In the genomic region with DNA sequence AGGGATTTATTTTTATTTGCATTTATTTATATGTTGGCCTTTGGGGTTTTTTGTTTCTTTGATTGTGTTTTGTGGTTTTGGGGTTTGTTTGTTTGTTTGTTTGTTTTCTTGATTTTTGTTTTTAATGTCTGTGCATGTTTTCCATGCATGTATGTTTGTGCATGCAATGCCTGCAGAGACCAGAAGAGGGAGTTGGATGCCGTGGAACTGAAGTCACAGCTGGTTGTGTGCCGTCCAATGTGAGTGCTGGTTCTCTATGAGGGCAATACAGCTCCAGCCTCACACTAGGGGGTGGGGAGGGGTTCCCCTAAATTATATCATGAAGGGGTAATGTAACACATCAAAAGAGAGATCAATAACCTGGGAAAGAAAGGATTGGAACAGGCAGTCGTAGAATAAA, we compare ENCODE assay signal across 9 mouse cellular contexts. TPM values are rescaled to one million over a fixed set of nuclear protein-coding genes. Genes with fewer than 3 reads are reported as not detected.
DNase-seq lines count a peak whose midpoint lies in the region; ATAC-seq and TF ChIP-seq lines count a peak whose summit lies in the region.
"Had no signal": no experiment of that assay in that cellular context is flagged by ENCODE, and none has a peak within 500 bp of the region (broad histone marks: within the 10 kb centered on the region; RNA-seq: fewer than 3 reads in every experiment).

No protein-coding gene starts in this region.

- no peak for ATAC-seq in liver, embryonic 11.5 days (replicated peaks; ENCODE audit: low FRiP score)

- 52% methylated on average over 3 of the region's 3 CpGs for WGBS in liver, adult 2 months
- WGBS in liver, embryonic 11.5 days: 40% methylated on average over 3 of the region's 3 CpGs
- WGBS in small intestine, adult 2 months: 54% methylated on average over 3 of the region's 3 CpGs

- TF ChIP-seq POLR2A in liver, adult 2 months (IDR thresholded peaks at IDR 0.05; ENCODE audit: extremely low read depth, insufficient read depth, low read length): no peak
- TF ChIP-seq POLR2A in small intestine, adult 2 months (IDR thresholded peaks at IDR 0.05; ENCODE audit: low read depth, low read length): no peak

- peak; percentile 70 for TF ChIP-seq CTCF in liver, adult 2 months (IDR thresholded peaks at IDR 0.05; ENCODE audit: low read depth, low read length)
- peak; percentile 68; the same call in 1 of the 2 replicates for TF ChIP-seq CTCF in small intestine, adult 2 months (IDR thresholded peaks at IDR 0.05; ENCODE audit: extremely low read depth, insufficient read length, insufficient replicate concordance, low read depth, low read length)

- no peaks in the 10 kb centered on the region for H3K27me3 ChIP-seq in liver, adult 2 months (ENCODE audit: control insufficient read depth, insufficient read depth, low read length)
- H3K27me3 ChIP-seq in liver, embryonic 11.5 days (replicated peaks; ENCODE audit: control insufficient read depth, insufficient read depth, low read length): no peaks in the 10 kb centered on the region
- no peaks in the 10 kb centered on the region for H3K27me3 ChIP-seq in small intestine, adult 2 months (ENCODE audit: control insufficient read depth, insufficient read depth, low read length)
- H3K27me3 ChIP-seq: liver, embryonic 15.5 days had no signal

- DNase-seq in adrenal gland, postnatal 14 days: peak; percentile 41
- no peak for DNase-seq in adrenal gland, postnatal 4 days (ENCODE audit: low spot score in 2 of 2)
- DNase-seq in liver, adult 2 months (ENCODE audit: extremely low read depth, low read depth, low spot score): peak; percentile 15
- no peak for DNase-seq in liver, embryonic 11.5 days (ENCODE audit: low spot score)
- DNase-seq in embryo, embryonic 11 days: peak; percentile 39
- DNase-seq in right cerebral cortex, postnatal 10 days (ENCODE audit: low spot score in 2 of 2): no peak
- no peak for DNase-seq in cerebellum, postnatal 4 days (ENCODE audit: low spot score in 2 of 2)

- H3K9me3 ChIP-seq in liver, embryonic 11.5 days (ENCODE audit: control insufficient read depth, low read length): no peaks in the 10 kb centered on the region
- H3K9me3 ChIP-seq: liver, embryonic 15.5 days had no signal

- H3K4me2 ChIP-seq in liver, embryonic 11.5 days: no peak overlapping the region
- H3K4me2 ChIP-seq: liver, embryonic 15.5 days had no signal

- H3K36me3 ChIP-seq in liver, adult 2 months (ENCODE audit: control insufficient read depth, insufficient read depth, low read length): no peaks in the 10 kb centered on the region
- no peaks in the 10 kb centered on the region for H3K36me3 ChIP-seq in liver, embryonic 11.5 days (ENCODE audit: control insufficient read depth, insufficient read depth, low read length)
- no peaks in the 10 kb centered on the region for H3K36me3 ChIP-seq in small intestine, adult 2 months (ENCODE audit: control insufficient read depth, insufficient read depth, low read length)
- H3K36me3 ChIP-seq: liver, embryonic 15.5 days had no signal

- no peaks in the 10 kb centered on the region for H3K4me1 ChIP-seq in liver, adult 2 months (ENCODE audit: control insufficient read depth, insufficient read depth, low read length)
- no peaks in the 10 kb centered on the region for H3K4me1 ChIP-seq in liver, embryonic 11.5 days (replicated peaks; ENCODE audit: control insufficient read depth, insufficient read depth, low read length)
- H3K4me1 ChIP-seq in small intestine, adult 2 months (ENCODE audit: control insufficient read depth, insufficient read depth, insufficient read length, low read length): no peaks in the 10 kb centered on the region
- H3K4me1 ChIP-seq: liver, embryonic 15.5 days had no signal

- no peak overlapping the region for H3K4me3 ChIP-seq in liver, adult 2 months (ENCODE audit: insufficient read depth, low read depth, low read length)
- H3K4me3 ChIP-seq in liver, embryonic 11.5 days (ENCODE audit: low read depth, low read length): no peak overlapping the region
- H3K4me3 ChIP-seq in small intestine, adult 2 months (ENCODE audit: low read depth, low read length): no peak overlapping the region
- H3K4me3 ChIP-seq: liver, embryonic 15.5 days had no signal

- no peaks in the 10 kb centered on the region for H3K79me2 ChIP-seq in liver, adult 2 months (ENCODE audit: control insufficient read depth, insufficient read depth, low read length)

- H3K9ac ChIP-seq in liver, adult 2 months (ENCODE audit: low read depth, low read length): no peak overlapping the region
- H3K9ac ChIP-seq in liver, embryonic 11.5 days (ENCODE audit: low read depth, low read length): no peak overlapping the region
- H3K9ac ChIP-seq: liver, embryonic 15.5 days had no signal

- no peak overlapping the region for H3K27ac ChIP-seq in liver, adult 2 months (replicated peaks; ENCODE audit: insufficient read depth, low read depth, low read length)
- H3K27ac ChIP-seq in liver, embryonic 11.5 days (ENCODE audit: low read depth, low read length): no peak overlapping the region
- no peak overlapping the region for H3K27ac ChIP-seq in small intestine, adult 2 months (ENCODE audit: insufficient read depth, low read depth, low read length)
- H3K27ac ChIP-seq: liver, embryonic 15.5 days had no signal

RNA-seq across cellular contexts. Expression of gene Lca5, which starts 58.2 kb away (rescaled TPM):
- 6.1 and 6.5 TPM in 2 replicates for total RNA-seq in adrenal gland, postnatal 14 days (2021)
- 10 to 100 TPM; 10.3 to 12.6 TPM for total RNA-seq in adrenal gland, postnatal 4 days (2021)
- 0.13 and 0.18 TPM in 2 replicates for total RNA-seq in liver, adult 2 months (2014; rRNA removed)
- polyA plus RNA-seq in liver, adult 2 months (2012; rRNA removed): 0.02 and 0.06 TPM in 2 replicates
- polyA plus RNA-seq in liver, embryonic 11.5 days (2014; fragmentation: Nextera tagmentation; extraction: Ambion mirVana): 5.4 and 7.2 TPM in 2 replicates
- 0.13 and 0.18 TPM in 2 replicates for polyA plus RNA-seq in small intestine, adult 2 months (2012; rRNA removed)

Comparison
In these comparisons a context has a peak if more than half of its experiments do, and no peak if none do; other contexts are left out.
1. DNase-seq: peak in adrenal gland, postnatal 14 days (single experiment), liver, adult 2 months (single experiment) and embryo, embryonic 11 days (single experiment); none in adrenal gland, postnatal 4 days (0 of 2), liver, embryonic 11.5 days (single experiment), right cerebral cortex, postnatal 10 days (0 of 2) and cerebellum, postnatal 4 days (0 of 2).